Mouse (Mus musculus) erythroid progenitor cell, adult 5-6 weeks (primary cell): Measurements from ENCODE around the gene Hamp2. TPM values are rescaled to one million over a fixed set of nuclear protein-coding genes. Genes with fewer than 3 reads are reported as not detected.
A peak's percentile ranks its signal among the peaks of the same experiment; 100 is the strongest.
"Not testable (repeated sequence)": the region's sequence is repeated elsewhere in the genome, so short reads cannot be mapped to it uniquely, and the experiment has no call there.

Experiments
- ATAC-seq: replicated peaks from 2 replicates; pipeline ENCODE4 v1.8.0; 2016; ENCODE audit warnings: moderate number of reproducible peaks, mild to moderate bottlenecking, moderate TSS enrichment, inconsistent platforms; ENCODE audit not compliant: poor library complexity, low FRiP score, severe bottlenecking
- total RNA-seq, 2 experiments: library from RNA; stranded (forward) in 1 of 2; stranded (reverse) in 1 of 2; fragments of 150-400 nt in 1 of 2; fragments of 186-747, 209-891 nt in 1 of 2; gene quantifications; 2 replicates each; pipeline versions ENCODE4 v1.2.3 to v1.2.4; 2015 to 2017; ENCODE audit warnings: low replicate concordance in 2 of 2

The Hamp2 gene
- total RNA-seq (2015; ENCODE audit: low replicate concordance) (not detected in 2 replicates), total RNA-seq (2017; ENCODE audit: low replicate concordance) (not detected in 2 replicates)

DNA sequence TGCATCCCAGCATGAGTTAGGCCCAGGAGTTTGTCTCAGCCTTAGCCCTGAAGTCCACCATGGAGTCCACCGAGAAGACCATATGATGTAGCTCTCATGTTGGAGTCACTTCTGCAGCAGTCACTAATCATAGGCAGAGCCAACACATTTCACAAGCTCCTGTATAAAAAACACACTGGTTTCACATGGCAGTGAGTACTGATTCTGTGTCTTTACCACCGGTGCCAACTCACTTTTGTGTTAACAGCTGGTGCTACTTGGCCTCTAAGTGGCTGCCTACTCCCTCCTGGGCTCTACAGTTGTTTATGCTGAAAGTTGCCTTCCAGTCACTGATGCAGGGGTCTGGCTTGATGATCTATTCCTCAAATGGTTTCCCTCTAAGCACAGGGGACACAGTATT, at the start of gene Hamp2:
TSS of gene Hamp2 (minus strand) at position 101 of the 400 bp plus-strand sequence.
- ATAC-seq = not testable (repeated sequence)

DNA sequence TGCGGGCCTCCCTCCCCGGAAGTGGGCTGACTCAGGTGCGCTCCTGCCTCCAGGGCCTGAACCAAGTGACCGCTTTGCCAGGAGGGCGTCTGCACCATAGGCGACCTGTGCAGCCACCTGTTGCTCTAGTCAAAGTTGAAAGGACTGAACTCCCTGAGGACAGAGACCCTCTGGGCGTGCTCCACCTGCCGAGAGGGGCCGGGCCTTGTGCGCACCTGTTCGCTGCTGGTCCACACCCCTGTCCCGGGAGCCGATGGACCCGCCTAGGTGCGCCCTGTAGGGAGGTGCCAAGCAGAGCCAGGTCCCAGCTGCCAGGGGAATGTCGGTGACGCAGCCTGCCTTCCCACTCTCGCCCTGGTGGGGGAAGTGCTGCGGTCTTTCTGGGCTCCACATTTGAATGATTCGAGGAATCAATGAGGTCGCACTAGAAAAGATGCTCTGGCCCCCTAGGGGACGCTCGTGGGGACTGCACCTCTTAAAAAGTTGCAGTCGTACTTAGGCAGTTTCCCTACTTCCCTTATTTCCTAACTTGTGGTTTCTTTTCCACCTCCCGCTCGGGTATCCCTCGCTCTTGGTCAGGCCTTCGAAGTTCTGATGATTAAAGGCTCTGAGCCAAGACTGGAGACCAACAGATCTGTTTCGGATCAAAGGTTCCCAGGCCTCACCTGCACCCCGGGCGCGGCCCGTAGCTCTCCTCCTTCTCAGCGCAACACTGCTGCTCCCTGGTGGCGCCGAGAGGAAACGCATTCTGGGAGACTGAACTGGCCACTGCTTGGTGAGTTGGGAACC, 49.2 kb upstream of the Hamp2 start, which contains the start of gene Fam187b:
TSS of gene Fam187b (plus strand) at position 290 of the 789 bp plus-strand sequence.
- peak; percentile 93 for ATAC-seq

DNA sequence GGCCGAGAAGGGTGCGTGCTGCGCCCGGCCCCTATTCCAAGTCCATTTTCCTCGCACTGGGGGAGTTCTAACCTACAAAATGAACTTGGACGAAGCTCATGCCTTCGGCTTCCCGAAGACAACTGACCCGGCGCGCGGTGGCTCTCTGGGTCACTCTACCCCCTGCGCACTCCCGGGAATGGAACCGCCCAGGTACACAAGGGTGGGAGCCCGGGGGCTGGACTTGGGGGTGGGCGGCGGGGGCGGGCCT, 48.7 kb upstream of the Hamp2 start, which contains the start of gene Lsr:
TSS of gene Lsr (minus strand) at position 214 of the 250 bp plus-strand sequence.
- no peak for ATAC-seq

DNA sequence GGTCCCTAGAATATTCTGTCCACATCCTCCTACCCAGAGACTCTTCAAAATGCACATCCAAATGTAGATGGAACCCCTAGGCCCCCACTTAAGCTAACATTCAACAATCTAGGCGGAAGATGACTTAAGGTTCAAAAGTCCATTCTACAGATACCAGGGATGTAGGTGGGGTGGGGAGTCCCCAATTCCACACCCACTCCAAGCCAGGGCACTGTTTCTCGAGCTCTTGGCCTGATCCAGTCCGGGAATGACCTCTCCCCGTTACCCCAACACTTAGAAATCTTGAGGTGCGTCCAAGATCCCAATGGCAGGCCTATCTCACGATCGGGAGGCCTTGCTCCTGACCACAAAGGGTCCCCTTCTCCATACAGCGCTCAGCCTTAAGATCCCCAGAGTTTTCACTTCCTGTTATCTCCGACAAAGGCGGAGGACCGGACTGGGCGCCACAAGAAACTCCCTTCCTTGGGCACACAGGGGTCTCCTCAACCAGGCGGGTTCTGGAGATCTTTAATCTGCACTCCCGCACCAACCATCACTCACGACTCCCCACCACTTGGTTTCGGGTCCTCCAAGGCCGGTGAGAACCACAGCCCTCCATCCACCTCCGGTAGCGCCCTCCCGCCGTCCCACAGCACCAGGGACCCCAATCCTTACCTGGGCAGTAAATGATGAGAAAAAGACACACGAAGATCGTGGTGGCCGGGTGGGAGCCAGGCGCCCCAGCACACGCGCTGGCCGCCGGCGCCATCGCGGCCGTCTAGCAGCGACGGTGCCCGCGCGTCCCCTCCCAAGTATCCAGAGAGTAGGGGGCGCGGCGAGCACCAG, 48.2 kb upstream of the Hamp2 start:
- no peak for ATAC-seq

DNA sequence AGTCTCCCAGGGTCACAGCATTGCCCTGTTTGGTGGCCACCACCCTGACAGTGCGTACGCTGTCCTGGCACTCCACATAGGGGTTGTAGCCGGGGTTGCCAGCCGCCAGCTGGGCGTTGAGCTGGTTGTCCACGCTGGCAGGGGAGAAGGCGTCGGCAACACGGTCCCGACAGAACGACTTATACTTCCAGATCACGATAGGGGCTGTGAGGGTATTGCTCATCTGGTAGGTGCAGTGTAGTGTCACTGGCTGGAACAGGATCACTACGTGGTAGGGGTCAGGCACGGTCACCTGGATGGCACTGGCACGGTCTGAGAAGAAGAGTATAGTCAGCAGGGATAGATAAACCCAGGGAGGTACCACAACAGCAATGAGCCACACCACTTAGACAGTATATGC, 47.4 kb upstream of the Hamp2 start:
- no peak for ATAC-seq

DNA sequence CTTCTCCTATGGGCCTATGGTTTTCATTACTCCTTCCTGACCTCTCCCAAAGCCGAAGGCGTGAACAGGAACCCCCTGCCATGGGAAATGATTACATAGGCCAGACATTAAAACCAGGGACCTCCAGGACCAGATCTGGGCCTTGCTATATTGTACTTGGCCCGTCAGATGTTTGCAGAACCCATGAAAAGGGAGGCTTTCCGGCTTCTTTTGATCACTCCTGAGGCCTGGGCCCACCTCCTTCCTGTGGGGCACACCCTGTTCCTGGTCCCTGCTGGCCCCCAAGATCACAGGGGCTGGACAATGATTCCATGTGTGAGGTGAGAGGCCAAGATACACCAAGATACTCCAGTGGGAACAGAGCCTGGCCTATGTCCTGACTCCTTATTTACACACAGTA, 44.7 kb upstream of the Hamp2 start:
- ATAC-seq = no peak

DNA sequence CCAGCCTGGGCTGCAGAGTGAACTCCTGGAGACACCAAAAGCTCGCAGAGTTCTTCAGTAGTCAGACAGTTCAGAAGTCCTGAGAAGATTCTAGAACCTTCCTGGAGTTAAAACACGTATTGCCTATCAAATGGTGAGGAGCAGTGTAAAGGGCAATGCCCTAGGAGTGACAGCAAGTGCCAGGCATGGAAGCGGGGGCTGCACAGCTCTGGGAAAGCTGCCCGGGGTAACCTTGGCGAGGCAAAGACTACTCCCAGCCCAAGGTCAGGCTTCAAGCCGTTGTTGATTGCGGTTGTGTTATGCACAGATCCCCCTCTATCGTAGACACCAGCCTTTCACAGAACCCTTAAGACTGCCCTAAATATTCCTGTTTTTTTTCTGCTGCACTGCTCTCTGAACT, 44.1 kb upstream of the Hamp2 start:
- ATAC-seq = no peak

DNA sequence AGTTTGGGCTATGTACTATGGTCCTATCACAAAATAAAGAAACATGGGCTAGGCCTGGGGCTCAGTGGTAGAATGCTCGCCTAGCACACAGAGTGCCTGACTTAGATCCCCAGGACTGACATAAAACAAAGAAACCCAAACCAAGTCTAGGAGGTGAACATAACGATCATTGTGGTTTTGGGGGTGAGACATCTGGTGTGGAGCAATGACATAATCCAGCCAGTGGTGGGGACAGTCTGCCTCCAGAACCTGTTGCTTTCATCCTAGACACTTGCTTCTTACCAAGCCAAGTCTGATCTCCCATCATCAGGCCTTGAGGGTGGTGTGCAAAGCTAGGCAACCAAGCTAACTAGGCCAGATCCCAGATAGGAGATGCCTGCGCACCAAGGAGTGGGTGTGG, 42.2 kb upstream of the Hamp2 start:
- ATAC-seq = no peak

DNA sequence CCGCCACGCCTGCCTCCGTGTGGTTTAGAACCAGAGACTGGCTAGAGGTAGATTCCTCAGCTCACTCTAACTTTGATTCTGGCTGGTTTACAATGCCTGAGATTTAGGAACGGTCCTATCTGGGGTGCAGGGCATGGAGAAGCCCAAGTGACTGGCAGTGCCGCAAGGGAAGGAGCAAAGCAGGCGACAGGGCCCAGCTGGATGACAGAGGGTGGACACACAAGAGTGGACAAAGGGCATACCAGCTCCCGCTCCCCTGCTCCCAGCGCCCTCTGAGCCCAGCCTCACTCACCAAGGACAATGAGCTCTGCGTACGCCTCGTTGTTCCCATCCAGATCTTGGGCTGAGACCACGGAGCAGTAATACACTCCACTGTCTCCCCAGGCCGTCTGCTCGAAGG, 41.2 kb upstream of the Hamp2 start:
- ATAC-seq = no peak

DNA sequence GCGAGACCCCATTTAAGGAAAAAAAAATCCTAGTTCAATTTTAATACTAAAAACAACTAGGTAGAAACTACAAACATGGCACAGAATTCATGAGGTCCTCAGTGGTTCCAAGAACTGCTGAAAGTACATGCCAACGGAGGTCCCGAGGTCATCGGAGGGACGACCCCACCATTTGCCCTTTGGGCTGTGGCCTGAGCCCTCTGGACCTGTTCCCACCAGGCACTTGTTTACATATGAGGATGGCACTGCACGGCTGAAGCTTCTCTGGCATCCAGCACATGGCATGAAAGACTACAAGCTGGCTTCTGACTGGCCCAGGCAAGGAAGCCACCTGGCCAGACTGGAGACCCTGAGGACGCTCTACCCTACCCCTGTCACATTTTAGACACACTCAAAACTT, 39.9 kb upstream of the Hamp2 start:
- ATAC-seq = no peak

DNA sequence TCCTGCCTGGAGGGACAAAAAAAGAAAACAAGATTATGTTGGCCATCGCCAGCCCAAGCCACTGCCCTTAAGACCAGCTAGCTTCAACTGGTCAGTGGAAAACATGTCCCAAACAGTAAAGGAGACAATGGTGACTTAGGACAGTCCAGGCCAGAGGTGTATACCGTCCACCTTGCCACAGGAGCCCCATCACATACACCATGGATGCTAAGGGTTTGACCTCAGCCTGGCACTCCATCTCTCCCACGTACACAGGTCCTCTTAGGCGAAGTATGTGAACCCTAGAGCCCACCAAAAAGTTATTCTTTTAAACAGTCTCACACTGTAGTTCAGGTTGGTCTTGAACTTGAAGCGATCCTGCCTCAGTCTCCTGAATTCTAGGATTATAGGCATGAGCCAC, 38.4 kb upstream of the Hamp2 start:
- no peak for ATAC-seq

DNA sequence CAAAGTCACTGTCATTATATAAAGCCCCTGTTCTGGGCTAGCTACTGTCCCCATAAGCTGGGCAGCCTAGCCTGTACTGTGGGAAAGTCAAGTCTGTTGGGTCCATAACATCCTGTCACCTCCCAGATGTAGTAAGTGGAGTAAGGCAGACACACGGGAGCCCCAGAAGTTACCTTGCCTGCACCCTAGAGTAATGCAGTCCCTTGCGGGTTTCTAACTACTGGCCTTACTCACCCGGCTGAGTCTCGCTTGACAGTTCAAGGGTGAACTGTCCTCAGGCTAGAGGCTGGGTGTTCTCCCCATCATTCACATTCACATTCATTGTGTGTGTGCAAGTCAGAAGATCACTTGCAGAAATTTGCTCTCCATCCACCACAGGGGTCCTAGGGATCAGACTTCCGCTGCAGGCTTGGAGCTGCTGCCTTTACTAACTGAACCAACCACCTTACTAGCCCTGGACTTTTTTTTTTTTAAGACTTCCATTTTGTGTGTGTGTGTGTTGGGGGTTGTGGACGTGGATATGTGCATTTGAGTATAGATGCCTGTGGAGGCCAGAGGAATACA, 35.4 kb upstream of the Hamp2 start:
- no peak for ATAC-seq

DNA sequence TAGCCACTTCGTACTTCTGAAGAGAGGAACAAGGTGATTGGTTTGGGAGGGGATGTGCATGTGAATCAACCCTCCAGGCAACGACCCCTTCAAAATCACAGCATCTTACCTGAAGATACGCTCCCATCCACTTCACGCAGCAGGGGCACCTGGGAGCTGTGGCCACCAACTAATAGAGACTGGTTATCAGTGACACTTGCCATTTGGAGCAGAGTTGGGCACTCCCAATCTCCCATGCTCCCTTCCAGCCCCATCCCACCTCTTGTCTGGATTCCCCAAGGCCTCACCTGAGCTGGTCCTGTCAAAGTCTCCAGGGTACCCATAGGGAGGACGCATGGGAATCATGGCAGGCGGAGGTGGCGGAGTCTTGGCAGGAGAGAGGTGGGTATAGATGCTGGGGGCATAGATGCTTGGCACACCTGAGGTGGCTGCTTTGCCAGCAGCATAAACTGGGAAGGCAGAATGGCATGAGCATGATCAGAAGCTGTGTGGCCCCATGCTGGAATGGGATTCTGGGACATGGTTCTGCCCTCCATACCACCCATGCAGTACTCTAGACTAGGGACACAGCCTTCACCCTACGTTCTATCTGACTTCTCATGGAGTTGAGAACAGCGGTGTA, 34.5 kb upstream of the Hamp2 start:
- ATAC-seq = no peak

DNA sequence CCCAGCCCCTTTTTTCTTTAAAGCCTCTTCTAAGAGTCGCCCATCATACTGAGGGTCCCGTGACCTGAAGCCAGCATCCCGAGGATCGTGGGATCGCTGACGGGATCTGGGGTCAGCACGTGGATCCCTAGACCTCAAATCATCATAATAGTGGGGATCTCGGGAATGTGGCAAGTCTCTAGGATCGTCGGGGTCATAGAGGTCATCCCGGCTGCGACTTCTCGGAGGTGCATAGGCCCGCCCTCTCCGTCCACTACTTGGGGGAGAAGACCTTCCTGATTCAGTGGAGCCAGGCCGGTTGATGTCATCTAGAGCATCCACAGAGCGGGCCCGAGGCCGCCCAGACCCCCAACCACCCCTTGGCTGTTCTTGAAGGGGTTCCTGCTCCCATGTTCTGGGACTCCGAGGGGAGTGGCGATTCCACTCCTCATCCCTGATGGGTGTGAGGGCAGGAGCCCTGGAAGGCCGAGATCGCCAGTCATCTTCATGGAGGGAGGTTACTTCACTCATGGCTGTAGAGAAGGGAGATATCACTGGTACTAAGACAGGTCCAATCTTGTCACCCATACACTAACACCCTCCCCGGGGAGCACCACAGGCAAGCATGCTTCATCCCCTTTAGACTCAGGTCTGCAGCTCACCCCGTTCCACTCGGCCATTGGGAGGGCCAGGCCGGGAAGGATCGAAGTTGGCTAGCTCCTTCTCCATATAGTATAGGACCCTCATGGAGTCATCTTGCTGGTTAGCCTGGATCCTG, 33.8 kb upstream of the Hamp2 start:
- no peak for ATAC-seq

DNA sequence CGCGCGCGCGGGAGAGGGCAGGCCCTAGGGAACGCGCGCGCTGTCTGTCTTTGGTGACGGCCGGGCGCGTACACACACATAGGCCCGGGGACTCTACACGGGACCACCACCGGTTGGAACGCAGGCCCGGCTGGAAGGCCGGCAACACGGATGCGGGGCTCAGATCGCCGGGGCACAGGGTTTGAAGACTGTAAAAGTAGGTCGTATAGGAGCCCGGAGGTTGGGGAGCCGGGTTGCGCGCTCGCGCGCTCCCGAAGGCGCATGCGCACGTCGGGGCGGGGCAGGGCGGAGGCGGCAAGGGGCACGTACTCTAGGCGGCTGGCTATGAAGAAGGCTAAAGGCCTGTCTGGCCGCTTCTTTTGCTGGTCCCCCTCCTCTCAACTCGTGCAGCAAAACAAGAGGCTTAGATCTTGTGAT, 32.9 kb upstream of the Hamp2 start:
- ATAC-seq = peak; percentile 76

DNA sequence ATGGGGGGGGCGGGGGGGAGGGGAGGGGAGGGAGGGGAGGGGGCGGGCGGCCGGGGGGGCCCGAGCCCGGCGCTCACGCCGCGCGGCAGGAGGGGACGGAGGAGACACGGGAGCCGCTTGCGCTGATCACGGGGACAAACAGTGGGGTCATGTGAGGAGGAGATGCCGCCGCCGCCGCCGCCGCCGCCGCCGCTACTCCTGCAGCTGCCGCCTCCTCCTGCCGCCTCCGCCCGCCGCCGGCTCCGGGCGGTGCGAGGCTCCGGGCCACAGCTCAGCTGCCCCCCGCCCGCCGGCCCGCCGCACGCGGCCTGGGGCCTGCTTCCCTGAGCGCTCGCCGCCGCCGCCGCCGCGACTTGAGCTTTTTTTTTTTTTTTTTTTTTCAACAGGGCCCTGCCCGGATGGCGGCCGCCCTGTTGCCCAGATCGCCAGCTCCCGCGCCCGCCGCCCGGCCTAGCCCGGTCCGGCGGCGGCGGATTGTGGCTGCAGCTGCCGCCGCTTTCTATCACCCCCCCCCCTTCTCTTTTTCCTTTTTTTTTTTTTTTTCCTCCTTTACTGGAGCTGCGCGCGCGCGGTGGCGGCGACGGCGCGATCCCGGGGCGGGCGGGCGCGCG, 32.4 kb upstream of the Hamp2 start, which contains the start of gene Usf2:
TSS of gene Usf2 (minus strand) at position 48 of the 611 bp plus-strand sequence.
- 0 out of 2 replicates have a peak, but pooled peaks have one; percentile 32 for ATAC-seq

DNA sequence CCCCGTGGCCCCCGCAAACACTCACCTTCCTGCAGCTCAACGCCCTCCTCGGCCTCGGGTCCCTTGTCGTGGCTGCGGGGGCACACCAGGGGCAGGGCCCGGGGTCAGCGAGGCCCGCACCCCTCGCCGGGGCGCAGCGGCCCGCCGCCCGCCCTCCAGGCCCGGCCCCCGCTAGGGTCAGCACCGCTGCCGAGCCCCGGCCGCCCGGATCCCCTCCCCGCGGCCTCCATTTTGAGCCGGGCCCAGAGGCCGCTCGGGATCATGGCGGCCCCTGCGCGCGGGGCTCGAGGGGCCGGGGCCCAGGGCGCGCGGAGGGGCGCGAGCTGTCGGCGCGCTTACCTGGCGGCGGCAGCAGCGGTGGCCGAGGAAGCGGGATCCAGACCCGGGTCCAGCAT, 31.9 kb upstream of the Hamp2 start:
- no peak for ATAC-seq

DNA sequence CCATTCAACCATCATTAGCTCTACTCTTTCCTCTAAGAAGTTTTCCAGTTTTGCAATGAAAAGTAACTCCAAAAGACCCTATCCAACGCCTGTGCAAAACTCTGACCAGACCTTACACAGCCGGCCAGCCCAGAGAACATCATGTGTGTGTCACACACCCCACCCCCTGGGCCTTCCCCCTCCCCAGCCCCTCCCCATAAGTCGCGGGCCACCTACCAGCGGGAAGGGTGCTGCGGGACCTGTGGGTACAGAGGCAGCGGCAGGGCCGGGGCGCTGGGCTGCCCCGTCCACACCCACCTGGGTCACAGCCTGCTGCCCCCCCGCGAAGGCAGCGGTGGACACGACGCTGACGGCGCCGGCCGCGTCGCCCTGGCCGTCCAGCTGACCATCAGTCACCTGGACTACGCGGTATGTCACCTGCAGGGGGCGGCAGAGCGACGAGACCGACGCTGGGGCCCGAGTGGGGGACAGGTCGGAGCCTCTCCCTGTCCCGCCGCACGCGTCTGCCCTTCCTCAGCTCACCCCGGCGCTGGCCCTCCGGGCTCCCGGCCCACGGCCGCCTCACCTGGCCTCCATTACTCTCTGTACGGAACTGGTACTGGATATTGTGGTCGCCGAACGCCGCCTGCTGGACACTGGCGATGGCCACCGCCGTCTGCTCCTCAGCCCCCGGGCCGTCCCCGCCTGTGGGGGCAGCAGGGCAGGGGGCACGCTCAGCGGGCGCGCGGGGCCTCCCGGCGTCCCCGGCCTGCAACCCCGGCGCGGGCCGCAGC, 31.3 kb upstream of the Hamp2 start:
- ATAC-seq = peak; percentile 77
